In genomic region chr3:141464691-141465103, GRCm38 (mm10) we compare ENCODE assay signal across 9 mouse cellular contexts. TPM values are rescaled to one million over a fixed set of nuclear protein-coding genes. Genes with fewer than 3 reads are reported as not detected.
DNase-seq lines count a peak whose midpoint lies in the region; ATAC-seq and TF ChIP-seq lines count a peak whose summit lies in the region.
"Had no signal": no experiment of that assay in that cellular context is flagged by ENCODE, and none has a peak within 500 bp of the region (broad histone marks: within the 10 kb centered on the region; RNA-seq: fewer than 3 reads in every experiment).

No protein-coding gene starts in this region.

- H3K4me3 ChIP-seq in erythroblast, embryonic 14.5 days (replicated peaks): peak overlapping the region; percentile 26
- H3K4me3 ChIP-seq in hindbrain, embryonic 16.5 days (ENCODE audit: low read length): peak overlapping the region; percentile 90
- peak overlapping the region; percentile 66 for H3K4me3 ChIP-seq in stomach, postnatal 0 days (ENCODE audit: low read depth, low read length)

- DNase-seq in cerebellum, postnatal 10 days: peak; percentile 91 to 95
- peak; percentile 52 to 60 for DNase-seq in frontal cortex, postnatal 25 days (ENCODE audit: low spot score in 2 of 2)
- peak; percentile 50 to 61 for DNase-seq in left cerebral cortex, postnatal 10 days (ENCODE audit: extremely low spot score in 1 of 2, low spot score in 2 of 2)
- peak; percentile 76 for DNase-seq in mesoderm, embryonic 11.5 days (ENCODE audit: low read depth, low spot score)
- DNase-seq in stomach, postnatal 0 days (ENCODE audit: low spot score): peak; percentile 30

- H3K9me3 ChIP-seq in erythroblast, embryonic 14.5 days (ENCODE audit: control insufficient read depth, low read length): no peaks in the 10 kb centered on the region
- H3K9me3 ChIP-seq in hindbrain, embryonic 16.5 days (ENCODE audit: control insufficient read depth, low read length): no peaks in the 10 kb centered on the region
- no peaks in the 10 kb centered on the region for H3K9me3 ChIP-seq in stomach, postnatal 0 days (ENCODE audit: control insufficient read depth, low read length)

- peaks cover 37% of the 10 kb centered on the region for H3K27me3 ChIP-seq in erythroblast, embryonic 14.5 days (ENCODE audit: control insufficient read depth)
- H3K27me3 ChIP-seq in hindbrain, embryonic 16.5 days (replicated peaks; ENCODE audit: control insufficient read depth, insufficient read depth, low read length): no peaks in the 10 kb centered on the region
- H3K27me3 ChIP-seq in stomach, postnatal 0 days (ENCODE audit: control insufficient read depth, insufficient read depth, low read length): no peaks in the 10 kb centered on the region; the same call in 1 of the 2 replicates

- ATAC-seq in erythroblast, adult 5-6 weeks (replicated peaks; ENCODE audit: low FRiP score, poor library complexity, severe bottlenecking): no peak
- peak; percentile 78 for ATAC-seq in hindbrain, embryonic 16.5 days
- ATAC-seq in stomach, postnatal 0 days (ENCODE audit: low FRiP score, low TSS enrichment): peak; percentile 45; the same call in 1 of the 2 replicates

- no peaks in the 10 kb centered on the region for H3K36me3 ChIP-seq in erythroblast, embryonic 14.5 days (ENCODE audit: control insufficient read depth)
- H3K36me3 ChIP-seq in hindbrain, embryonic 16.5 days (ENCODE audit: control insufficient read depth, insufficient read depth, low read length): no peaks in the 10 kb centered on the region
- H3K36me3 ChIP-seq in stomach, postnatal 0 days (ENCODE audit: control insufficient read depth, insufficient read depth, low read length): no peaks in the 10 kb centered on the region

- H3K9ac ChIP-seq in hindbrain, embryonic 16.5 days (ENCODE audit: low read depth, low read length): peak overlapping the region; percentile 93
- H3K9ac ChIP-seq in stomach, postnatal 0 days (ENCODE audit: low read length): peak overlapping the region; percentile 54

- TF ChIP-seq CTCF in stomach, postnatal 0 days (IDR thresholded peaks at IDR 0.05; ENCODE audit: low read depth): 0 out of 2 replicates have a peak, but pooled peaks have one; percentile 31

- peak overlapping the region; percentile 56 for H3K4me2 ChIP-seq in hindbrain, embryonic 16.5 days (ENCODE audit: low read length)
- H3K4me2 ChIP-seq in stomach, postnatal 0 days (replicated peaks; ENCODE audit: low read depth): peak overlapping the region; percentile 95

- no peak for TF ChIP-seq EP300 in stomach, postnatal 0 days (optimal IDR thresholded peaks at IDR 0.05)

- under 1% methylated on average over 26 of the region's 26 CpGs for WGBS in hindbrain, embryonic 16.5 days
- 0% methylated on average over 26 of the region's 26 CpGs for WGBS in stomach, postnatal 0 days

- no peaks in the 10 kb centered on the region for H3K4me1 ChIP-seq in erythroblast, embryonic 14.5 days (ENCODE audit: control insufficient read depth)
- H3K4me1 ChIP-seq in hindbrain, embryonic 16.5 days (ENCODE audit: control insufficient read depth, insufficient read depth, low read depth, low read length): peaks cover 10% of the 10 kb centered on the region
- no peaks in the 10 kb centered on the region for H3K4me1 ChIP-seq in stomach, postnatal 0 days (replicated peaks; ENCODE audit: control insufficient read depth, insufficient read depth)

- intact Hi-C loops in left cerebral cortex, postnatal 10 days (cut with DNase I): loop anchor here (2.0 to 10.0 kb wide), 2 partner anchors 366 to 1960 kb away; no protein-coding TSS in a partner anchor

- peak overlapping the region; percentile 98 for H3K27ac ChIP-seq in hindbrain, embryonic 16.5 days (ENCODE audit: low read depth, low read length)
- no peak overlapping the region; the same call in 1 of the 2 replicates for H3K27ac ChIP-seq in stomach, postnatal 0 days (replicated peaks)

RNA-seq across cellular contexts. Expression of gene Unc5c, which starts 0.3 kb away (rescaled TPM):
- not detected in 2 replicates for polyA plus RNA-seq in erythroblast, embryonic 14.5 days (2012)
- not detected in 2 replicates for total RNA-seq in erythroblast, adult 5-6 weeks (2015; ENCODE audit: low replicate concordance)
- total RNA-seq in erythroblast, adult 5-6 weeks (2017; ENCODE audit: low replicate concordance): not detected in 2 replicates
- 22.9 and 26.6 TPM in 2 replicates for polyA plus RNA-seq in hindbrain, embryonic 16.5 days (2015; fragmentation: Nextera tagmentation; extraction: Ambion mirVana)
- 10 to 100 TPM; 37.1 to 37.3 TPM for total RNA-seq in left cerebral cortex, postnatal 10 days (2021)
- polyA plus RNA-seq in stomach, postnatal 0 days (2015; fragmentation: Nextera tagmentation; extraction: Ambion mirVana): 1.2 and 2.0 TPM in 2 replicates
- total RNA-seq: hematopoietic stem cell, adult 5-6 weeks had no signal

Comparison
In these comparisons a context has a peak if more than half of its experiments do, and no peak if none do; other contexts are left out.
1. H3K4me3 ChIP-seq: peak in every context shown above with its lines; median percentile 90 in hindbrain, embryonic 16.5 days; 66 in stomach, postnatal 0 days; 26 in erythroblast, embryonic 14.5 days.
2. DNase-seq: peak in every context shown above with its lines; median percentile 93 in cerebellum, postnatal 10 days; 76 in mesoderm, embryonic 11.5 days; 56 in frontal cortex, postnatal 25 days; 56 in left cerebral cortex, postnatal 10 days; 30 in stomach, postnatal 0 days.